Mouse (Mus musculus) lung, postnatal 0 days (tissue): ENCODE data around the gene Ell2. TPM values are rescaled to one million over a fixed set of nuclear protein-coding genes. Genes with fewer than 3 reads are reported as not detected.

ENCODE experiments used
- ATAC-seq: fragments of 200-750 bp; cut with Nextera tagmentation; 2 replicates; pipeline ENCODE4 v1.8.0; 2017; ENCODE audit warnings: moderate library complexity
- DNase-seq: peaks from one replicate; pipeline ENCODE4 v3.0.0-alpha.2; 2016; ENCODE audit warnings: low spot score
- H3K27ac ChIP-seq: fragments of 300-500 bp; sonication (generic); 2 replicates; pipeline ENCODE4 v1.5.1; 2014; ENCODE audit warnings: antibody characterized with exemption, mild to moderate bottlenecking, low read length, mixed read lengths
- H3K27me3 ChIP-seq: fragments of 300-500 bp; sonication (generic); replicated peaks from 2 replicates; pipeline ENCODE4 v1.6.1; 2014; ENCODE audit warnings: low read length, mixed read lengths; ENCODE audit not compliant: insufficient read depth
- H3K36me3 ChIP-seq: fragments of 300-500 bp; sonication (generic); 2 replicates; pipeline ENCODE4 v1.6.1; 2014; ENCODE audit warnings: low read length, mixed read lengths; ENCODE audit not compliant: insufficient read depth
- H3K4me1 ChIP-seq: fragments of 300-500 bp; sonication (generic); 2 replicates; pipeline ENCODE4 v1.6.1; 2014; ENCODE audit warnings: antibody characterized with exemption, low read depth, low read length, mixed read lengths; ENCODE audit not compliant: insufficient read depth
- H3K4me2 ChIP-seq: fragments of 300-500 bp; sonication (generic); replicated peaks from 2 replicates; pipeline ENCODE4 v1.6.1; 2014; ENCODE audit warnings: low read depth, mild to moderate bottlenecking, low read length, moderate library complexity, mixed read lengths
- H3K4me3 ChIP-seq: fragments of 300-500 bp; sonication (generic); 2 replicates; pipeline ENCODE4 v1.5.1; 2014; ENCODE audit warnings: low read depth, low read length
- H3K9ac ChIP-seq: fragments of 300-500 bp; sonication (generic); replicated peaks from 2 replicates; pipeline ENCODE4 v1.6.1; 2014; ENCODE audit warnings: low read depth, mild to moderate bottlenecking
- H3K9me3 ChIP-seq: fragments of 300-500 bp; sonication (generic); 2 replicates; pipeline ENCODE4 v1.6.1; 2016; ENCODE audit warnings: low read length, mixed read lengths
- CTCF ChIP-seq: IDR thresholded peaks from 2 replicates; pipeline ENCODE4 v1.5.1; 2016; ENCODE audit warnings: antibody characterized with exemption, mild to moderate bottlenecking
- EP300 ChIP-seq: IDR thresholded peaks from 2 replicates; pipeline ENCODE4 v1.6.1; 2016; ENCODE audit warnings: antibody characterized with exemption, mild to moderate bottlenecking, control low read depth
- WGBS: fragments of 180-500 bp; shearing (Covaris S2); extraction: QIAGEN DNeasy Blood & Tissue Kit; methylation state at CpG from one replicate; pipeline ENCODE4 v1.1.7; 2014; 5-methylcytosine and 5-hydroxymethylcytosine counted together
- polyA plus RNA-seq: library from polyadenylated mRNA; unstranded; fragments of >200 nt; fragmentation: Nextera tagmentation; extraction: Ambion mirVana; gene quantifications from 2 replicates; pipeline ENCODE4 v1.2.1, GENCODE M21; 2015

The Ell2 gene
- 6.1 and 7.0 TPM in 2 replicates for polyA plus RNA-seq

- Histone ChIP-seq H3K27ac (peak within 1 kb of the TSS; percentile 90), H3K9ac (peak within 1 kb of the TSS; percentile 78), H3K4me1 (peaks cover 2% of the 10 kb centered on the region; the same call in 1 of the 2 replicates), H3K27me3 (no peaks in the 10 kb centered on the region), H3K36me3 (no peaks in the 10 kb centered on the region), H3K9me3 (no peaks in the 10 kb centered on the region), H3K4me2 (peak within 1 kb of the TSS; percentile 64), H3K4me3 (peak within 1 kb of the TSS; percentile 89)
- WGBS, result 94% methylated on average over 1 of the region's 1 CpGs
- no peak for DNase-seq
- no peak for TF ChIP-seq EP300
- TF ChIP-seq CTCF, result no peak
- ATAC-seq, result no peak
Observed at GRCm38 (mm10) chr13:75706457-75706856, at the start of gene Ell2. TSS of gene Ell2 (plus strand) at chr13:75706757.

GRCm38 (mm10) chr13:75685438-75685837, 21.1 kb upstream of the Ell2 start:
- no peak overlapping the region for H3K4me2 ChIP-seq
- TF ChIP-seq EP300, result no peak
- TF ChIP-seq CTCF, result no peak
- no peaks in the 10 kb centered on the region for H3K27me3 ChIP-seq
- DNase-seq (no peak), ATAC-seq (no peak)
- H3K4me1 ChIP-seq, result no peaks in the 10 kb centered on the region
- WGBS, result 56% methylated on average over 3 of the region's 3 CpGs
- H3K36me3 ChIP-seq, result no peaks in the 10 kb centered on the region
- H3K9ac ChIP-seq, result no peak overlapping the region
- H3K9me3 ChIP-seq, result no peaks in the 10 kb centered on the region
- no peak overlapping the region for H3K4me3 ChIP-seq
- H3K27ac ChIP-seq, result no peak overlapping the region

GRCm38 (mm10) chr13:75686995-75687394, 19.6 kb upstream of the Ell2 start:
- Histone ChIP-seq H3K36me3 (no peaks in the 10 kb centered on the region), H3K27ac (no peak overlapping the region), H3K4me2 (no peak overlapping the region), H3K9ac (no peak overlapping the region), H3K27me3 (no peaks in the 10 kb centered on the region), H3K4me3 (no peak overlapping the region), H3K9me3 (no peaks in the 10 kb centered on the region), H3K4me1 (no peaks in the 10 kb centered on the region)
- DNase-seq, result no peak
- no peak for ATAC-seq
- TF ChIP-seq EP300, result no peak
- no peak for TF ChIP-seq CTCF
- 83% methylated on average over 4 of the region's 4 CpGs for WGBS

- Histone ChIP-seq H3K27me3 (no peaks in the 10 kb centered on the region), H3K4me2 (no peak overlapping the region), H3K9ac (no peak overlapping the region), H3K4me3 (no peak overlapping the region), H3K27ac (no peak overlapping the region), H3K4me1 (no peaks in the 10 kb centered on the region), H3K9me3 (no peaks in the 10 kb centered on the region), H3K36me3 (no peaks in the 10 kb centered on the region)
- DNase-seq (no peak), ATAC-seq (no peak)
- no peak for TF ChIP-seq CTCF
- TF ChIP-seq EP300, result no peak
Observed at GRCm38 (mm10) chr13:75691625-75692024, 14.9 kb upstream of the Ell2 start.

- ATAC-seq, result no peak
- no peaks in the 10 kb centered on the region for H3K9me3 ChIP-seq
- H3K27ac ChIP-seq, result no peak overlapping the region
- H3K27me3 ChIP-seq, result no peaks in the 10 kb centered on the region
- no peaks in the 10 kb centered on the region for H3K36me3 ChIP-seq
- no peak overlapping the region for H3K4me3 ChIP-seq
- DNase-seq, result no peak
- no peaks in the 10 kb centered on the region for H3K4me1 ChIP-seq
- H3K9ac ChIP-seq, result no peak overlapping the region
- H3K4me2 ChIP-seq, result no peak overlapping the region
- TF ChIP-seq CTCF, result no peak
- TF ChIP-seq EP300, result no peak
Observed at GRCm38 (mm10) chr13:75693081-75693480, 13.5 kb upstream of the Ell2 start.

GRCm38 (mm10) chr13:75702814-75703213, 3.7 kb upstream of the Ell2 start:
- no peak for DNase-seq
- Histone ChIP-seq H3K9me3 (no peaks in the 10 kb centered on the region), H3K9ac (no peak overlapping the region), H3K4me2 (no peak overlapping the region), H3K27me3 (no peaks in the 10 kb centered on the region), H3K27ac (no peak overlapping the region), H3K4me3 (no peak overlapping the region), H3K4me1 (no peaks in the 10 kb centered on the region), H3K36me3 (no peaks in the 10 kb centered on the region)
- TF ChIP-seq CTCF (no peak), EP300 (no peak)
- ATAC-seq, result no peak
- 67% methylated on average over 5 of the region's 5 CpGs for WGBS
